Mouse (Mus musculus) stomach, embryonic 14.5 days (tissue): ENCODE results near the gene Pipox. TPM values are rescaled to one million over a fixed set of nuclear protein-coding genes. Genes with fewer than 3 reads are reported as not detected.

Source experiments
- ATAC-seq: fragments of 200-750 bp; cut with Nextera tagmentation; 2 replicates; pipeline ENCODE4 v1.8.0; 2017; ENCODE audit warnings: low read depth, moderate TSS enrichment; ENCODE audit not compliant: insufficient number of reproducible peaks, insufficient read depth, low FRiP score
- H3K27ac ChIP-seq: fragments of 300-500 bp; sonication (generic); 2 replicates; pipeline ENCODE4 v1.5.1; 2014; ENCODE audit warnings: mild to moderate bottlenecking, low read length, moderate library complexity, mixed read lengths
- H3K27me3 ChIP-seq: fragments of 300-500 bp; sonication (generic); 2 replicates; pipeline ENCODE4 v1.6.1; 2014; ENCODE audit warnings: low read length, control low read depth, mixed read lengths; ENCODE audit not compliant: control insufficient read depth, insufficient read depth
- H3K36me3 ChIP-seq: fragments of 300-500 bp; sonication (generic); 2 replicates; pipeline ENCODE4 v1.6.1; 2014; ENCODE audit warnings: mild to moderate bottlenecking, control low read depth, low read length, moderate library complexity, mixed read lengths; ENCODE audit not compliant: control insufficient read depth, insufficient read depth
- H3K4me1 ChIP-seq: fragments of 300-500 bp; sonication (generic); 2 replicates; pipeline ENCODE4 v1.6.1; 2014; ENCODE audit warnings: low read length, control low read depth, mixed read lengths; ENCODE audit not compliant: control insufficient read depth, insufficient read depth
- H3K4me2 ChIP-seq: fragments of 300-500 bp; sonication (generic); replicated peaks from 2 replicates; pipeline ENCODE4 v1.6.1; 2014; ENCODE audit warnings: low read depth, low read length, control low read depth
- H3K4me3 ChIP-seq: fragments of 300-500 bp; sonication (generic); 2 replicates; pipeline ENCODE4 v1.5.1; 2014; ENCODE audit warnings: low read depth, low read length, control low read depth
- H3K9ac ChIP-seq: fragments of 300-500 bp; sonication (generic); replicated peaks from 2 replicates; pipeline ENCODE4 v1.6.1; 2014; ENCODE audit warnings: low read depth, mild to moderate bottlenecking, control low read depth, low read length, moderate library complexity, mixed read lengths
- H3K9me3 ChIP-seq: fragments of 300-500 bp; sonication (generic); 2 replicates; pipeline ENCODE4 v1.6.1; 2016; ENCODE audit warnings: low read depth, low read length, control low read depth; ENCODE audit not compliant: control insufficient read depth
- WGBS: fragments of 180-500 bp; shearing (Covaris S2); extraction: QIAGEN DNeasy Blood & Tissue Kit; methylation state at CpG from one replicate; pipeline ENCODE4 v1.1.7; 2014; 5-methylcytosine and 5-hydroxymethylcytosine counted together
- polyA plus RNA-seq: library from polyadenylated mRNA; unstranded; fragments of >200 nt; fragmentation: Nextera tagmentation; extraction: Ambion mirVana; gene quantifications from 2 replicates; pipeline ENCODE4 v1.2.1, GENCODE M21; 2014

The Pipox gene
- polyA plus RNA-seq, 1 experiment from 2014 or later: 13.4 TPM

DNA sequence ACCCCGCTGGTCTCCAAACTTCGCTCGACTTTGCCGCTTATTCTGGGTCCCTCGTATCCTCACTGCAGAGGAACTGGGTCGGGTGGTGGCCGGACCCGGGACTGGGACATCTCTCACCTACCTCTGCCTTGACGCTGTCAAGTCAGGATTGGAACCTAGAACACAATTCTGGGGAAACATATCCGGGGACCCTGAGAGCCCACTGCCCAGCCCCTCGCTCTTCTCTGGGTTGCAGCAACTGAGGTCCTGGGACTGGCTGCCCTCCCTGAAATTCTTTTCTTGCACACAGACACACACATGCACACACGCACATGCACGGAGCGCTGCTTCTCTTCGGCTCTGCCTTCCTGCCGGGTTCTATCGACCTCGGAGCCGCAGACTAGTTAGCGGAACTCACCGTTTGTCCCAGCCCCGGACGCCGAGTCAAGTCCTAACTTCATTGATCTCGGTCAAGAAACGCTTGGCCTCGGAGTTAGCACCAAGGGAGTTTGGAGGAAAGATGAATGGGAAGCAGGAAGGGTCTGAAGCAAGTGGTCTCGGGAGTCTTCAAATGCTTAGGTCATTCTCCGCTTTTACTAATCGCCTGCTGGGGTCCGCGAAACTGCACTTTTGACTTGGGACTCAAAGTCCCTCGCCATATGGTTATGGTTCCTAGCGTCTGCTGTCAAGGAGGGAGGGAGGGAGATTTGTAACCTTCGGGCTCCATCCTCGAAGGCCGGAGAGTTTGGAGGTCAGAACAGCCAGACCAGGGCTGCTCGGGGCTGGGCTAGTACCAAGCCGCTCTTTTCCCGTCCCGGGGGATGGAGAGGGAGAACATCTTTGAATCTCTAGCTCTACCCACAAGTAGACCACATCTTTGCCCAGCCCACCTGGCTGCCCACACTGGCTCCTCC is 37.9 kb upstream of the Pipox start:
- Histone ChIP-seq H3K4me3 (peak overlapping the region; percentile 42), H3K4me1 (peaks cover 7% of the 10 kb centered on the region; the same call in 1 of the 2 replicates), H3K4me2 (peak overlapping the region; percentile 99), H3K9ac (no peak overlapping the region), H3K27ac (no peak overlapping the region), H3K36me3 (no peaks in the 10 kb centered on the region), H3K9me3 (no peaks in the 10 kb centered on the region), H3K27me3 (peaks cover 46% of the 10 kb centered on the region)
- no peak for ATAC-seq
- WGBS: 1% methylated on average over 41 of the region's 41 CpGs

DNA sequence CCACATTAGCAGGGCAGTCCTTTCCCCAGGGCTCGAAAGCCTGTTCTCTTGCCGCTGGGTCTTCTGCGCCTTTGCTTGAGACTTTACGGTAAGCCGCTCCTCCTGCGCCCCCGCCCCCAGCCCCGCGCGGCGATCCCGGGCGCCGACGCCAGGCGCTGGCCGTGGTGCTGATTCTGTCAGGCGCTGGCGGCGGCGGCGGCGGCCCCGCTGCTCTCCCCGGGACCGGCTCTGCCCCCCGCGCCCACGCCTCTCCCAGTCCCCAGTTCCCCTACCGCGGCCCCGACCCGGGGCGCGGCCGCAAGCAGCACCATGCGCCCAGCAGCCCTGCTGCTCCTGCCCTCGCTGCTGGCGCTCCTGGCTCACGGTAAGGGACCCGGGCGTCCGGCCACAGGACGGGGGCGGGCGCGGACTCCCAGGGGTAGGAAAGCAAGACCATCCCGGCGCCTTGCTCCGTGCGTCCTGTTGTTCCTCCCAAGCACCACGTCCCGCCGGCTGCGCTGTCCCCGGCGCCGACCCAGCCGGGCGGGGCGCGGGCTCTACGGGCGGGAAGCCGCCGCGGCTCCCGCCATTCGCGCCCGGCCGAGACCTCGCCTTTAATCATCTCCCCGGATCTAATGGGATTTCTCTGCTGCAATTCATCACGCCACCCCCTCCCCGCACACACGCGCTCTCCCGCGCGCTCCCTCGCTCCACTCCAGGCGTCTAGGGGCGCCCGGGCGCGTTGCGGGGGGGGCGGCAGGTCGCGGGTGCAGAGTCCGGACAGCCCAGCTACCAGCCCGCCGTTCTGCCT is 37.0 kb upstream of the Pipox start, which contains the start of gene Sez6:
Gene Sez6 (plus strand): TSS at position 50 of the 790 bp plus-strand sequence.
- no peaks in the 10 kb centered on the region for H3K36me3 ChIP-seq
- H3K4me2 ChIP-seq: peak within 1 kb of the TSS; percentile 99
- no peak within 1 kb of the TSS for H3K27ac ChIP-seq
- no peak within 1 kb of the TSS for H3K9ac ChIP-seq
- peaks cover 7% of the 10 kb centered on the region; the same call in 1 of the 2 replicates for H3K4me1 ChIP-seq
- H3K4me3 ChIP-seq: peak within 1 kb of the TSS; percentile 42
- peak; percentile 61; the same call in 1 of the 2 replicates for ATAC-seq
- under 1% methylated on average over 94 of the region's 94 CpGs for WGBS
- peaks cover 46% of the 10 kb centered on the region for H3K27me3 ChIP-seq
- no peaks in the 10 kb centered on the region for H3K9me3 ChIP-seq

DNA sequence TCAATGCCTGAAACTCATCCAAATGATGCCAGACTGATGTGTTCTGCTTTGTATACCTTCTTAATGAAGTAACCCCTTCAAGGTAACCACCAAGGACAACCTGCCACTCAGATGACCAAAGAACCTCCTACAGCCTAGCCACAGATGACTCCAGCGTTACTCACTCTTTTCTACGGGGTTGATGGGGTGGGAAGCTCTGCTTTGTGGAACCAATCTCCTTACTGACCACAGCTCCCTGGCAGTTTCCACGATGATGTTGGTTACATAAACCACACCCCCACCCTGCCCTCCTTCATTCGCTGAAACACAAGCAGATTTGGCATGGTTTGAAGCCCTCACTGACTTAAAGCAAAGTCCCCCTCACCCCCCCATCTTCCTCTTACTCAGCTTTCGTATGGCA is 33.9 kb upstream of the Pipox start:
- Histone ChIP-seq H3K4me2 (no peak overlapping the region), H3K9ac (no peak overlapping the region), H3K27me3 (peaks cover 19% of the 10 kb centered on the region), H3K27ac (no peak overlapping the region), H3K4me1 (peaks cover 7% of the 10 kb centered on the region; the same call in 1 of the 2 replicates), H3K36me3 (no peaks in the 10 kb centered on the region), H3K4me3 (no peak overlapping the region), H3K9me3 (no peaks in the 10 kb centered on the region)
- no peak for ATAC-seq
- WGBS: 64% methylated on average over 5 of the region's 5 CpGs

DNA sequence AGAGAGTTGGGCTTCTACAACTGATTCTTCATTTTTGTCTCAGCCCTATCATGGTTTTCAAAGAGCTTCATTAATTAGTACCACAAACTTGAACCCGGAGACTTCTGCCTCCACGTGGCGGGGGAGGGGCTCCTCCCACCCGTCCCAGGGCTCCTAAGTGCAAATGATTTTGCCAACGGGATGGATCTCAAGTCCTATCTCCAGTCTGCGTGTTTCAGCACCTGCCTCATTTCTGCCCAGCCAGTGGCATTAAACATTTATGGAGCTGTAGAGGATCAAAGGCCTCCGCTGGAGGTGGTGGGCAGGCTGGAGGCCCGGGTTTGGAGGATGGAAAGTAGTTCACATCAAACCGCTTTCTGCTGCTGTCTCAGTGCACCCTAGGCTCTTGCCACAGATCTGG is 32.8 kb upstream of the Pipox start:
- Histone ChIP-seq H3K4me1 (peaks cover 7% of the 10 kb centered on the region; the same call in 1 of the 2 replicates), H3K4me3 (no peak overlapping the region), H3K9ac (no peak overlapping the region), H3K27ac (no peak overlapping the region), H3K36me3 (no peaks in the 10 kb centered on the region), H3K9me3 (no peaks in the 10 kb centered on the region), H3K4me2 (no peak overlapping the region), H3K27me3 (peaks cover 11% of the 10 kb centered on the region; the same call in 1 of the 2 replicates)
- ATAC-seq: no peak
- 16% methylated on average over 9 of the region's 9 CpGs for WGBS

DNA sequence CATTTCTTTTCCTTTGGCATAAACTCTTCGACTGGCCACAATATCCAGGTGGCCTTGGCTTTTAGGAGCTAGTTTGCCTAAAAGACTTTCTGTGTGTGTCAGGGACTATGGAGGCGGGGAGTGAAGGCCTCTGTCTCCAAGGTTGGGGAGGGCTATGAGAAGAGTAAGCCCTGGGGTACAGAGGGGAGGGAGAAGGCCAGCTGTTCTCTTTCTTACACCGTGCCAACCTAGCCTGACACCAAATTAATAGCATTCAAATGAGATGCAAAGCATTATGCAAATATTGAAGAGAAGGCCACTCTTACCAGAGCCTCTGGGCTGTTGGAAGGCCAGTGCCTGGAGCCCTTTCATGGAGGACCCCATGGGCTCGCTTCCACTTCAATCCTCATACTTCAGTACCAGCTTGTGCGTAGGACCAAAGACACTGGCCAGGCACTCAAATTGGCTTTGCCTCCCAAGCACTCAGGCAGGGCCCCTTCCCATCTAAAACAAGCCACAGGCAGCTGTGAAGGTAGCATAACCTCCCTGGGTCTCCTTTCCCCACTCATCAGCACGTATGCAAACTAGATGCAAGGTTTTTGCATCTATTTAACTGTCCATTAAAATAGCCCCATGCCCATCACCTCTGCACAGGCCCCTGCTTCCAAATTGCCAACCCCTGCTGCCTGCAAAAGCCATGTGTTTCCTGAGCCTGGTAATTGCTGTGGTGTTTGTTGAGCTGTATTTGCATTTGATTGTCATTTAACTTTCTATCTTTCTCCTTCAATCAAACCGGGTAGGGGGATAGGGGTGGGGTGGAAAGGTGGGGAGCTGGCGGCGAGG is 32.2 kb upstream of the Pipox start:
- Histone ChIP-seq H3K27ac (no peak overlapping the region), H3K36me3 (no peaks in the 10 kb centered on the region), H3K4me1 (peaks cover under 1% of the 10 kb centered on the region; the same call in 1 of the 2 replicates), H3K27me3 (peaks cover 5% of the 10 kb centered on the region; the same call in 1 of the 2 replicates), H3K4me3 (no peak overlapping the region), H3K4me2 (no peak overlapping the region), H3K9ac (no peak overlapping the region), H3K9me3 (no peaks in the 10 kb centered on the region)
- WGBS: 40% methylated on average over 9 of the region's 9 CpGs
- no peak for ATAC-seq

DNA sequence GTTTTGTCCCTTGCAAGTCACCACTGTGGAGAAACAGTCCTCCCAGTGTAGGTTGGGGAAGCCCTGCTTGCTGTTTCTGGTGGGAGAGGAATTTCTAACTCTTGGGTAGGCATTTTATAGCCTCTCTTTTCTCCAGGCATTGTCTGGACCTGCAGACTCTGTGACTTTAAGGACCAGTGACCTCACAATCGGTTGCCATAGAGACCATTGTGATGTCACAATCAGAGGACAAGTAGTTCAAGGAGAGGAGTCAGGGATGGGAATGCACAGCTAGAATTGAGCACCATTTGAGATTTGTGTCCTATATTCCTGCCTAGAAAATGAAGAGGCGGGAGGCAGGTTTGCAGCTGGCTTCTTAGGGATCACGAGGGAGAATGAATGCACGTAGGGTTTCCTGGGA is 29.4 kb upstream of the Pipox start:
- Histone ChIP-seq H3K4me2 (no peak overlapping the region), H3K4me3 (no peak overlapping the region), H3K36me3 (no peaks in the 10 kb centered on the region), H3K27me3 (no peaks in the 10 kb centered on the region), H3K27ac (no peak overlapping the region), H3K9ac (no peak overlapping the region), H3K4me1 (no peaks in the 10 kb centered on the region), H3K9me3 (no peaks in the 10 kb centered on the region)
- no peak for ATAC-seq
- 84% methylated on average over 4 of the region's 4 CpGs for WGBS

DNA sequence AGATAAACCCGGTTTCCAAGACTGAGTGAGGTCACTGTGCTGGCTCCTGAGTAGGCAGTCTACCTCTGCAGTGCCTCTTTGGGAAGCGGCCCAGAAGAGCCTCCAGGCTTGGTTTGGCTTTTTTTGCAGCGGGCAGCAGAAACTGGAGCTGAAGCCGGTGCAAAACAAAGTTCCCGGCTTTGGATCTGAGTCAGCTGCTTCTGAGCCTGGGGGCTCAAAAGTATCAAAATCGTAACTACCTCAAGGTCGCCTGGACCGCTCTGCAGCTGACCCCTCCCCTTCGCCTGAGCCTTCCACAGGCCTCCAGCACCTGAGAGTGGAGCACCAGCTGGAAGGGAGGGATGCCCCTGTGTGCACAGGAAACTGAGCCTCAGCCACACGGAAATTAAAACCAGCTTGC is 23.3 kb upstream of the Pipox start:
- Histone ChIP-seq H3K4me1 (no peaks in the 10 kb centered on the region), H3K4me2 (no peak overlapping the region), H3K27me3 (peaks cover 24% of the 10 kb centered on the region; the same call in 1 of the 2 replicates), H3K4me3 (no peak overlapping the region), H3K9me3 (no peaks in the 10 kb centered on the region), H3K27ac (no peak overlapping the region), H3K36me3 (no peaks in the 10 kb centered on the region), H3K9ac (no peak overlapping the region)
- 42% methylated on average over 10 of the region's 10 CpGs for WGBS
- ATAC-seq: no peak

DNA sequence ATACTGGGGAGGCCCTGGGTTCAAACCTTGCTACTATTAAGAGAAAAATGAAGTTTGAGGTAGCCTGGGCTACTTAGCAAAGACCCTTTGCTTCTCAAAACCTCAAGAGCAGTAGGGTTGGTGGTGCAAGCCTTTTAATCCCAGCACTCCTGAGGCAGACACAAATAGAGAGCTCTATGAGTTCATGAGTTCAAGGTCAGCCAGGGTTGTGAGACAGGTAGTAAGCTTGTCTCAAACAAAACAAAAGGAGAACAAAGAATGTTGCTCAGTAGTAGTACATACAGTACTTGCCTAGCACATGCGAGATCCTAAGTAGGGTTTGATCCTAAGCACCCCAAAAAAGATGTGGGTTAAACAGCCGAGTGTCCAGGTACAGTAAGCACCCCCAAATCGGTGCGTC is 22.8 kb upstream of the Pipox start:
- Histone ChIP-seq H3K4me2 (no peak overlapping the region), H3K9me3 (no peaks in the 10 kb centered on the region), H3K27ac (no peak overlapping the region), H3K4me3 (no peak overlapping the region), H3K4me1 (no peaks in the 10 kb centered on the region), H3K27me3 (peaks cover 24% of the 10 kb centered on the region; the same call in 1 of the 2 replicates), H3K9ac (no peak overlapping the region), H3K36me3 (no peaks in the 10 kb centered on the region)
- no peak for ATAC-seq
- WGBS: 80% methylated on average over 4 of the region's 4 CpGs
